Mouse (Mus musculus): ENCODE results near the gene Ciao2a. TPM values are rescaled to one million over a fixed set of nuclear protein-coding genes. Genes with fewer than 3 reads are reported as not detected.

Gene Ciao2a
- total RNA-seq, 2 experiments from 2014 or later, result 172 to 248 TPM

- no peak for ATAC-seq (replicated peaks; ENCODE audit: poor library complexity, severe bottlenecking)
Measured at GRCm38 (mm10) chr9:66119498-66119897, 6.9 kb upstream of the Ciao2a start.

- ATAC-seq (replicated peaks; ENCODE audit: poor library complexity, severe bottlenecking), result no peak
Measured at GRCm38 (mm10) chr9:66120106-66120505, 6.3 kb upstream of the Ciao2a start.

- no peak for ATAC-seq (replicated peaks; ENCODE audit: poor library complexity, severe bottlenecking)
Measured at GRCm38 (mm10) chr9:66120945-66121344, 5.5 kb upstream of the Ciao2a start.

- ATAC-seq (replicated peaks; ENCODE audit: poor library complexity, severe bottlenecking), result no peak
Measured at GRCm38 (mm10) chr9:66121421-66121820, 5.0 kb upstream of the Ciao2a start.

- ATAC-seq (replicated peaks; ENCODE audit: poor library complexity, severe bottlenecking), result no peak
Measured at GRCm38 (mm10) chr9:66123648-66124047, 2.8 kb upstream of the Ciao2a start.

- ATAC-seq (replicated peaks; ENCODE audit: poor library complexity, severe bottlenecking), result peak; percentile 19; the same call in 1 of the 2 replicates
Measured at GRCm38 (mm10) chr9:66124111-66124531, 2.3 kb upstream of the Ciao2a start.

GRCm38 (mm10) chr9:66124681-66125542 is 1.5 kb upstream of the Ciao2a start:
- peak; percentile 87 for ATAC-seq (replicated peaks; ENCODE audit: poor library complexity, severe bottlenecking)

- ATAC-seq (replicated peaks; ENCODE audit: poor library complexity, severe bottlenecking), result no peak
Measured at GRCm38 (mm10) chr9:66125543-66126455, 612 bp upstream of the Ciao2a start.

GRCm38 (mm10) chr9:66127193-66127546 is 759 bp downstream of the Ciao2a start:
- no peak for ATAC-seq (replicated peaks; ENCODE audit: poor library complexity, severe bottlenecking)

GRCm38 (mm10) chr9:66127884-66128283 is 1.5 kb downstream of the Ciao2a start:
- no peak for ATAC-seq (replicated peaks; ENCODE audit: poor library complexity, severe bottlenecking)

- ATAC-seq (replicated peaks; ENCODE audit: poor library complexity, severe bottlenecking), result peak; percentile 88
Measured at GRCm38 (mm10) chr9:66131466-66131865, 5.1 kb downstream of the Ciao2a start.

- ATAC-seq (replicated peaks; ENCODE audit: poor library complexity, severe bottlenecking), result peak; percentile 49
Measured at GRCm38 (mm10) chr9:66135967-66136366, 9.6 kb downstream of the Ciao2a start.

- no peak for ATAC-seq (replicated peaks; ENCODE audit: poor library complexity, severe bottlenecking)
Measured at GRCm38 (mm10) chr9:66138193-66138592, 11.8 kb downstream of the Ciao2a start.

GRCm38 (mm10) chr9:66142265-66142664 is 15.9 kb downstream of the Ciao2a start:
- ATAC-seq (replicated peaks; ENCODE audit: poor library complexity, severe bottlenecking), result no peak

GRCm38 (mm10) chr9:66144248-66144647 is 17.8 kb downstream of the Ciao2a start:
- ATAC-seq (replicated peaks; ENCODE audit: poor library complexity, severe bottlenecking), result peak; percentile 73; the same call in 1 of the 2 replicates

- no peak for ATAC-seq (replicated peaks; ENCODE audit: poor library complexity, severe bottlenecking)
Measured at GRCm38 (mm10) chr9:66146141-66146540, 19.7 kb downstream of the Ciao2a start.

GRCm38 (mm10) chr9:66152011-66152410 is 25.6 kb downstream of the Ciao2a start:
- no peak for ATAC-seq (replicated peaks; ENCODE audit: poor library complexity, severe bottlenecking)

GRCm38 (mm10) chr9:66153594-66153993 is 27.2 kb downstream of the Ciao2a start:
- ATAC-seq (replicated peaks; ENCODE audit: poor library complexity, severe bottlenecking), result no peak

- ATAC-seq (replicated peaks; ENCODE audit: poor library complexity, severe bottlenecking), result no peak
Measured at GRCm38 (mm10) chr9:66154013-66154412, 27.6 kb downstream of the Ciao2a start.

- no peak for ATAC-seq (replicated peaks; ENCODE audit: poor library complexity, severe bottlenecking)
Measured at GRCm38 (mm10) chr9:66155534-66155933, 29.1 kb downstream of the Ciao2a start.

Measured in granulocyte monocyte progenitor cell, adult 5-6 weeks (primary cell).